Mouse (Mus musculus) splenic B cell, adult 2 months (primary cell): ENCODE data around the gene Tamm41.
A peak's percentile ranks its signal among the peaks of the same experiment; 100 is the strongest.

ENCODE experiments used
- DNase-seq: peaks from one replicate; pipeline ENCODE4 v3.0.0-alpha.2; 2011; ENCODE audit warnings: low read depth, low spot score
- H3K27me3 ChIP-seq: 2 replicates; pipeline ENCODE4 v1.6.1; 2012; ENCODE audit warnings: mild to moderate bottlenecking, low read length, moderate library complexity, mixed read lengths; ENCODE audit not compliant: control insufficient read depth, poor library complexity, insufficient read depth, severe bottlenecking
- H3K36me3 ChIP-seq: 2 replicates; pipeline ENCODE4 v1.6.1; 2012; ENCODE audit warnings: mild to moderate bottlenecking, low read length, moderate library complexity, mixed read lengths; ENCODE audit not compliant: control insufficient read depth, poor library complexity, insufficient read depth, severe bottlenecking

Tamm41 gene

GRCm38 (mm10) chr6:114972988-114973387 lies 64.7 kb downstream of the Tamm41 start:
- no peaks in the 10 kb centered on the region for H3K36me3 ChIP-seq
- peak; percentile 24 for DNase-seq
- H3K27me3 ChIP-seq = no peaks in the 10 kb centered on the region

GRCm38 (mm10) chr6:114970895-114971294 lies 66.8 kb downstream of the Tamm41 start:
- Histone ChIP-seq H3K27me3 (no peaks in the 10 kb centered on the region), H3K36me3 (no peaks in the 10 kb centered on the region)
- DNase-seq = peak; percentile 52

GRCm38 (mm10) chr6:114970386-114970785 lies 67.3 kb downstream of the Tamm41 start:
- peak; percentile 10 for DNase-seq
- Histone ChIP-seq H3K36me3 (no peaks in the 10 kb centered on the region), H3K27me3 (no peaks in the 10 kb centered on the region)

GRCm38 (mm10) chr6:114969213-114970120 lies 68.2 kb downstream of the Tamm41 start, which contains the start of gene Vgll4:
Vgll4 (minus strand) TSS chr6:114969994.
- peak; percentile 43 for DNase-seq
- Histone ChIP-seq H3K27me3 (no peaks in the 10 kb centered on the region), H3K36me3 (no peaks in the 10 kb centered on the region)

GRCm38 (mm10) chr6:114968361-114969212 lies 69.1 kb downstream of the Tamm41 start:
- no peaks in the 10 kb centered on the region for H3K36me3 ChIP-seq
- peak; percentile 37 for DNase-seq
- no peaks in the 10 kb centered on the region for H3K27me3 ChIP-seq

GRCm38 (mm10) chr6:114967623-114968022 lies 70.1 kb downstream of the Tamm41 start:
- no peaks in the 10 kb centered on the region for H3K27me3 ChIP-seq

GRCm38 (mm10) chr6:114966396-114967154 lies 71.1 kb downstream of the Tamm41 start:
- H3K36me3 ChIP-seq = no peaks in the 10 kb centered on the region
- no peaks in the 10 kb centered on the region for H3K27me3 ChIP-seq
- no peak for DNase-seq

More at GRCm38 (mm10) chr6:114967623-114968022, 70.1 kb downstream of the Tamm41 start:
- peak; percentile 10 for DNase-seq
- no peaks in the 10 kb centered on the region for H3K36me3 ChIP-seq

- Histone ChIP-seq H3K27me3 (no peaks in the 10 kb centered on the region), H3K36me3 (no peaks in the 10 kb centered on the region)
- DNase-seq = no peak
Observed at GRCm38 (mm10) chr6:114965802-114966201, 71.9 kb downstream of the Tamm41 start.

- Histone ChIP-seq H3K27me3 (no peaks in the 10 kb centered on the region), H3K36me3 (no peaks in the 10 kb centered on the region)
- no peak for DNase-seq
Observed at GRCm38 (mm10) chr6:114965396-114965795, 72.3 kb downstream of the Tamm41 start.

GRCm38 (mm10) chr6:114964235-114964634 lies 73.4 kb downstream of the Tamm41 start:
- Histone ChIP-seq H3K36me3 (no peaks in the 10 kb centered on the region), H3K27me3 (no peaks in the 10 kb centered on the region)
- DNase-seq = no peak

- H3K27me3 ChIP-seq = no peaks in the 10 kb centered on the region
- no peak for DNase-seq
- H3K36me3 ChIP-seq = no peaks in the 10 kb centered on the region
Observed at GRCm38 (mm10) chr6:114963636-114964035, 74.0 kb downstream of the Tamm41 start.

GRCm38 (mm10) chr6:114961276-114962068 lies 76.2 kb downstream of the Tamm41 start:
- H3K27me3 ChIP-seq = no peaks in the 10 kb centered on the region
- H3K36me3 ChIP-seq = no peaks in the 10 kb centered on the region
- no peak for DNase-seq

GRCm38 (mm10) chr6:114959012-114959398 lies 78.7 kb downstream of the Tamm41 start:
- Histone ChIP-seq H3K27me3 (no peaks in the 10 kb centered on the region), H3K36me3 (no peaks in the 10 kb centered on the region)
- DNase-seq = no peak
